Mouse (Mus musculus): Measurements from ENCODE around the gene Tanc1.

Gene Tanc1

GRCm38 (mm10) chr2:59802722-59803387, 191.0 kb downstream of the Tanc1 start:
- peak; percentile 56 for DNase-seq

GRCm38 (mm10) chr2:59805595-59805994, 193.8 kb downstream of the Tanc1 start:
- DNase-seq = no peak

- no peak for DNase-seq
Observed at GRCm38 (mm10) chr2:59806038-59806437, 194.2 kb downstream of the Tanc1 start.

- DNase-seq = no peak
Observed at GRCm38 (mm10) chr2:59808608-59809007, 196.8 kb downstream of the Tanc1 start.

GRCm38 (mm10) chr2:59810039-59810438, 198.2 kb downstream of the Tanc1 start:
- no peak for DNase-seq

GRCm38 (mm10) chr2:59811247-59811646, 199.4 kb downstream of the Tanc1 start:
- no peak for DNase-seq

GRCm38 (mm10) chr2:59812641-59813040, 200.8 kb downstream of the Tanc1 start:
- DNase-seq = no peak

GRCm38 (mm10) chr2:59813457-59813856, 201.6 kb downstream of the Tanc1 start:
- no peak for DNase-seq

- DNase-seq = no peak
Observed at GRCm38 (mm10) chr2:59814997-59815396, 203.2 kb downstream of the Tanc1 start.

GRCm38 (mm10) chr2:59818663-59819062, 206.8 kb downstream of the Tanc1 start:
- DNase-seq = no peak

GRCm38 (mm10) chr2:59819415-59819814, 207.6 kb downstream of the Tanc1 start:
- DNase-seq = no peak

GRCm38 (mm10) chr2:59820088-59820487, 208.2 kb downstream of the Tanc1 start:
- no peak for DNase-seq

- no peak for DNase-seq
Observed at GRCm38 (mm10) chr2:59821044-59821443, 209.2 kb downstream of the Tanc1 start.

GRCm38 (mm10) chr2:59824289-59824688, 212.4 kb downstream of the Tanc1 start:
- DNase-seq = no peak

GRCm38 (mm10) chr2:59825380-59825779, 213.5 kb downstream of the Tanc1 start:
- no peak for DNase-seq

- no peak for DNase-seq
Observed at GRCm38 (mm10) chr2:59828103-59828655, 216.3 kb downstream of the Tanc1 start.

GRCm38 (mm10) chr2:59828777-59829508, 217.1 kb downstream of the Tanc1 start:
- peak; percentile 82 for DNase-seq

- DNase-seq = no peak
Observed at GRCm38 (mm10) chr2:59829718-59830117, 217.9 kb downstream of the Tanc1 start.

GRCm38 (mm10) chr2:59830151-59830550, 218.3 kb downstream of the Tanc1 start:
- DNase-seq = peak; percentile 41

- no peak for DNase-seq
Observed at GRCm38 (mm10) chr2:59830940-59831339, 219.1 kb downstream of the Tanc1 start.

GRCm38 (mm10) chr2:59831831-59832230, 220.0 kb downstream of the Tanc1 start:
- DNase-seq = no peak

GRCm38 (mm10) chr2:59838825-59839224, 227.0 kb downstream of the Tanc1 start:
- DNase-seq = peak; percentile 78

GRCm38 (mm10) chr2:59839755-59840154, 227.9 kb downstream of the Tanc1 start:
- no peak for DNase-seq

GRCm38 (mm10) chr2:59840191-59840590, 228.3 kb downstream of the Tanc1 start:
- no peak for DNase-seq
